Mouse (Mus musculus) right cerebral cortex, adult 18-20 months (tissue): ENCODE results near the gene Cyp2d40.
"Not testable (repeated sequence)": the region's sequence is repeated elsewhere in the genome, so short reads cannot be mapped to it uniquely, and the experiment has no call there.

Experiments used
- DNase-seq: peaks from one replicate; pipeline ENCODE4 v3.0.0; 2022; ENCODE audit warnings: mixed read lengths

Gene Cyp2d40

GRCm38 (mm10) chr15:82763631-82764420, at the start of gene Cyp2d40:
Gene Cyp2d40, minus strand, starts transcription at chr15:82764183.
- DNase-seq = no peak

- DNase-seq = no peak
Measured at GRCm38 (mm10) chr15:82810556-82810955, 46.6 kb upstream of the Cyp2d40 start.

- peak; percentile 18 for DNase-seq
Measured at GRCm38 (mm10) chr15:82809511-82809910, 45.5 kb upstream of the Cyp2d40 start.

GRCm38 (mm10) chr15:82806969-82807763, 43.2 kb upstream of the Cyp2d40 start:
- DNase-seq = no peak

GRCm38 (mm10) chr15:82804708-82805639, 41.0 kb upstream of the Cyp2d40 start:
- peak; percentile 77 for DNase-seq

- DNase-seq = no peak
Measured at GRCm38 (mm10) chr15:82795936-82796440, 32.0 kb upstream of the Cyp2d40 start.

GRCm38 (mm10) chr15:82794277-82794676, 30.3 kb upstream of the Cyp2d40 start, which contains the start of gene Cyp2d26:
Gene Cyp2d26, minus strand, starts transcription at chr15:82794294.
- no peak for DNase-seq

GRCm38 (mm10) chr15:82793868-82794267, 29.9 kb upstream of the Cyp2d40 start:
- no peak for DNase-seq

- no peak for DNase-seq
Measured at GRCm38 (mm10) chr15:82793454-82793853, 29.5 kb upstream of the Cyp2d40 start.

GRCm38 (mm10) chr15:82792566-82792965, 28.6 kb upstream of the Cyp2d40 start:
- DNase-seq = no peak

- no peak for DNase-seq
Measured at GRCm38 (mm10) chr15:82784581-82784980, 20.6 kb upstream of the Cyp2d40 start.

GRCm38 (mm10) chr15:82783800-82784199, 19.8 kb upstream of the Cyp2d40 start:
- DNase-seq = no peak

- DNase-seq = not testable (repeated sequence)
Measured at GRCm38 (mm10) chr15:82777856-82778255, 13.9 kb upstream of the Cyp2d40 start.

- no peak for DNase-seq
Measured at GRCm38 (mm10) chr15:82765943-82766342, 2.0 kb upstream of the Cyp2d40 start.

- no peak for DNase-seq
Measured at GRCm38 (mm10) chr15:82764881-82765280, 898 bp upstream of the Cyp2d40 start.

GRCm38 (mm10) chr15:82748141-82748540, 15.8 kb downstream of the Cyp2d40 start:
- no peak for DNase-seq

GRCm38 (mm10) chr15:82747516-82747915, 16.5 kb downstream of the Cyp2d40 start:
- no peak for DNase-seq

GRCm38 (mm10) chr15:82733331-82733925, 30.6 kb downstream of the Cyp2d40 start:
- not testable (repeated sequence) for DNase-seq
